23 mouse cellular contexts compared by ENCODE assay signal in genomic region chr15:62125718-62126117, GRCm38 (mm10).
DNase-seq lines count a peak whose midpoint lies in the region; ATAC-seq and TF ChIP-seq lines count a peak whose summit lies in the region.
"Had no signal": no experiment of that assay in that cellular context is flagged by ENCODE, and none has a peak within 500 bp of the region (broad histone marks: within the 10 kb centered on the region; RNA-seq: fewer than 3 reads in every experiment).

No protein-coding gene starts in this region.

- TF ChIP-seq CTCF in CH12.LX (conservative IDR thresholded peaks at IDR 0.05 in 1 of 2, IDR thresholded peaks at IDR 0.05 in 1 of 2; ENCODE audit: low read depth in 2 of 2, low read length in 2 of 2) (no peak), MEL (IDR thresholded peaks at IDR 0.05 in 2 of 3, conservative IDR thresholded peaks at IDR 0.05 in 1 of 3; ENCODE audit: control insufficient read depth in 1 of 3, insufficient read depth in 1 of 3, low read depth in 2 of 3, low read length in 3 of 3, poor library complexity in 1 of 3, severe bottlenecking in 1 of 3) (no peak)

- H3K4me1 ChIP-seq in liver, embryonic 13.5 days (replicated peaks): peaks cover 92% of the 10 kb centered on the region
- H3K4me1 ChIP-seq in liver, embryonic 12.5 days: peaks cover 90% of the 10 kb centered on the region
- H3K4me1 ChIP-seq in neural tube, embryonic 13.5 days (replicated peaks): peaks cover 14% of the 10 kb centered on the region; the same call in 1 of the 2 replicates
- H3K4me1 ChIP-seq in CH12.LX (ENCODE audit: control insufficient read depth in 1 of 2, insufficient read depth in 2 of 2) (peaks cover 26 to 93% of the 10 kb centered on the region in 2 experiments), MEL (ENCODE audit: control insufficient read depth in 1 of 2, insufficient read depth in 2 of 2, low read length in 2 of 2) (peaks cover 11 to 27% of the 10 kb centered on the region in 2 experiments)

- TF ChIP-seq EP300 in CH12.LX (IDR thresholded peaks at IDR 0.05; ENCODE audit: low read length): no peak
- no peak for TF ChIP-seq EP300 in MEL (IDR thresholded peaks at IDR 0.05; ENCODE audit: low read depth in 1 of 2, low read length in 2 of 2)

- no peak overlapping the region for H3K4me2 ChIP-seq in liver, embryonic 13.5 days
- no peak overlapping the region for H3K4me2 ChIP-seq in liver, embryonic 12.5 days
- H3K4me2 ChIP-seq in neural tube, embryonic 13.5 days: no peak overlapping the region
- H3K4me2 ChIP-seq in CH12.LX (ENCODE audit: insufficient read depth, low read depth, poor library complexity, severe bottlenecking): no peak overlapping the region
- H3K4me2 ChIP-seq: embryonic facial prominence, embryonic 12.5 days; forebrain, embryonic 13.5 days; forebrain, embryonic 15.5 days had no signal

- no peak for ATAC-seq in liver, embryonic 13.5 days (ENCODE audit: low read depth)
- no peak for ATAC-seq in liver, embryonic 12.5 days
- 0 out of 2 replicates have a peak, but pooled peaks have one; percentile 20 for ATAC-seq in neural tube, embryonic 13.5 days (ENCODE audit: low read depth)
- ATAC-seq: CD4-positive, CD25-positive, alpha-beta regulatory T cell, adult 4 months; forebrain, embryonic 13.5 days; forebrain, embryonic 15.5 days; forebrain, postnatal 0 days had no signal

- H3K9ac ChIP-seq in liver, embryonic 13.5 days: no peak overlapping the region
- no peak overlapping the region for H3K9ac ChIP-seq in liver, embryonic 12.5 days
- no peak overlapping the region for H3K9ac ChIP-seq in neural tube, embryonic 13.5 days
- H3K9ac ChIP-seq in CH12.LX (ENCODE audit: insufficient read depth, low read depth): no peak overlapping the region
- H3K9ac ChIP-seq in MEL (ENCODE audit: control insufficient read depth, low read depth, low read length, poor library complexity, severe bottlenecking): no peak overlapping the region
- H3K9ac ChIP-seq: embryonic facial prominence, embryonic 12.5 days; forebrain, embryonic 13.5 days; forebrain, embryonic 15.5 days; forebrain, postnatal 0 days had no signal

- H3K36me3 ChIP-seq in liver, embryonic 13.5 days: 0 out of 2 replicates have a peak, but pooled peaks cover 3% of the 10 kb centered on the region
- H3K36me3 ChIP-seq in liver, embryonic 12.5 days: 0 out of 2 replicates have a peak, but pooled peaks cover 3% of the 10 kb centered on the region
- no peaks in the 10 kb centered on the region for H3K36me3 ChIP-seq in neural tube, embryonic 13.5 days
- H3K36me3 ChIP-seq in CH12.LX (replicated peaks in 1 of 2; ENCODE audit: control insufficient read depth in 1 of 2, insufficient read depth in 1 of 2, low read length in 1 of 2) (peaks cover 63 to 97% of the 10 kb centered on the region in 2 experiments), MEL (ENCODE audit: control insufficient read depth in 1 of 2, insufficient read depth in 2 of 2, low read length in 2 of 2) (peaks cover 9 to 43% of the 10 kb centered on the region in 2 experiments; a peak in 3 of 4 replicates)
- H3K36me3 ChIP-seq: embryonic facial prominence, embryonic 10.5 days; embryonic facial prominence, embryonic 12.5 days; forebrain, embryonic 15.5 days had no signal

- H3K9me3 ChIP-seq in liver, embryonic 13.5 days (replicated peaks): no peaks in the 10 kb centered on the region
- no peaks in the 10 kb centered on the region for H3K9me3 ChIP-seq in liver, embryonic 12.5 days (replicated peaks)
- no peaks in the 10 kb centered on the region for H3K9me3 ChIP-seq in neural tube, embryonic 13.5 days
- H3K9me3 ChIP-seq in CH12.LX (replicated peaks; ENCODE audit: low read length) (no peaks in the 10 kb centered on the region), MEL (replicated peaks; ENCODE audit: insufficient read depth, low read length) (no peaks in the 10 kb centered on the region)
- H3K9me3 ChIP-seq: embryonic facial prominence, embryonic 10.5 days; embryonic facial prominence, embryonic 12.5 days; forebrain, embryonic 13.5 days; forebrain, embryonic 15.5 days; G1E had no signal

- WGBS in liver, embryonic 13.5 days (ENCODE audit: insufficient replicate concordance): 90% methylated on average over 7 of the region's 7 CpGs
- WGBS in liver, embryonic 12.5 days (ENCODE audit: insufficient replicate concordance): 96% methylated on average over 7 of the region's 7 CpGs
- WGBS in neural tube, embryonic 13.5 days: 74% methylated on average over 7 of the region's 7 CpGs

- H3K27ac ChIP-seq in liver, embryonic 13.5 days: 0 out of 2 replicates have a peak overlapping the region, but pooled peaks have one; percentile 15
- no peak overlapping the region for H3K27ac ChIP-seq in liver, embryonic 12.5 days
- no peak overlapping the region for H3K27ac ChIP-seq in neural tube, embryonic 13.5 days (replicated peaks)
- H3K27ac ChIP-seq in CH12.LX (ENCODE audit: insufficient read depth, low read depth) (no peak overlapping the region), MEL (ENCODE audit: control insufficient read depth, low read depth, low read length) (no peak overlapping the region)
- H3K27ac ChIP-seq: embryonic facial prominence, embryonic 10.5 days; embryonic facial prominence, embryonic 12.5 days; forebrain, embryonic 13.5 days; forebrain, embryonic 15.5 days had no signal

- peaks cover 96% of the 10 kb centered on the region for H3K79me2 ChIP-seq in CH12.LX (replicated peaks; ENCODE audit: control insufficient read depth, extremely low read depth, insufficient read depth, poor library complexity, severe bottlenecking)
- H3K79me2 ChIP-seq in MEL (ENCODE audit: control insufficient read depth, insufficient read depth, low read length, poor library complexity): peaks cover 83% of the 10 kb centered on the region

- H3K4me3 ChIP-seq in liver, embryonic 13.5 days (replicated peaks): no peak overlapping the region
- H3K4me3 ChIP-seq in liver, embryonic 12.5 days: no peak overlapping the region
- no peak overlapping the region for H3K4me3 ChIP-seq in neural tube, embryonic 13.5 days
- H3K4me3 ChIP-seq in CH12.LX (replicated peaks in 1 of 3; ENCODE audit: low read depth in 2 of 3, low read length in 2 of 3, poor library complexity in 1 of 3): no peak overlapping the region
- no peak overlapping the region for H3K4me3 ChIP-seq in MEL (ENCODE audit: control insufficient read depth in 1 of 2, insufficient read depth in 1 of 2, low read depth in 2 of 2, low read length in 2 of 2)
- H3K4me3 ChIP-seq: embryonic facial prominence, embryonic 10.5 days; embryonic facial prominence, embryonic 12.5 days; forebrain, embryonic 13.5 days; forebrain, embryonic 15.5 days had no signal

- in situ Hi-C loops in CH12.LX (cut with MboI; ENCODE audit: low pct_ligation_motif_present, low pct_unique_long_range_greater_than_20kb, low sequenced_read_pairs): no loop called here

- TF ChIP-seq POLR2A in CH12.LX (IDR thresholded peaks at IDR 0.05; ENCODE audit: low read depth, low read length) (no peak), MEL (IDR thresholded peaks at IDR 0.05; ENCODE audit: control insufficient read depth in 1 of 2, insufficient read depth in 1 of 2, low read depth in 1 of 2, low read length in 2 of 2, poor library complexity in 1 of 2) (no peak; a peak in 1 of 4 replicates)

- H3K27me3 ChIP-seq in liver, embryonic 13.5 days: no peaks in the 10 kb centered on the region
- H3K27me3 ChIP-seq in liver, embryonic 12.5 days (replicated peaks): no peaks in the 10 kb centered on the region
- no peaks in the 10 kb centered on the region; the same call in 1 of the 2 replicates for H3K27me3 ChIP-seq in neural tube, embryonic 13.5 days
- H3K27me3 ChIP-seq in CH12.LX (replicated peaks) (no peaks in the 10 kb centered on the region), MEL (ENCODE audit: control insufficient read depth in 1 of 2, insufficient read depth in 2 of 2, low read length in 2 of 2) (no peaks in the 10 kb centered on the region)
- H3K27me3 ChIP-seq: embryonic facial prominence, embryonic 12.5 days; forebrain, embryonic 13.5 days; forebrain, embryonic 15.5 days had no signal

- DNase-seq in liver, embryonic 13.5 days: no peak
- DNase-seq in neural tube, embryonic 10.5 days (ENCODE audit: extremely low spot score, low spot score): no peak
- DNase-seq in CH12.LX (ENCODE audit: extremely low read depth) (no peak), MEL (ENCODE audit: low read depth, low spot score) (no peak)
- DNase-seq in gastrocnemius, adult 8-10 months (ENCODE audit: low spot score in 2 of 2): no peak
- DNase-seq: adrenal gland, adult 2 months; adrenal gland, postnatal 10 days; adrenal gland, postnatal 25 days; B cell, adult 2 months; cerebellum, adult 11 months; cerebellum, adult 18-20 months; cerebellum, adult 8-10 months; cerebellum, adult 9-11 months; cerebellum, postnatal 25 days; forebrain, postnatal 0 days had no signal

- dilution Hi-C loops in CH12.LX (cut with MboI; ENCODE audit: extremely low pct_ligation_motif_present, extremely low pct_unique_long_range_greater_than_20kb, low sequenced_read_pairs): no loop called here

- TF ChIP-seq RAD21 in CH12.LX (IDR thresholded peaks at IDR 0.05; ENCODE audit: low read depth, low read length): no peak
- TF ChIP-seq RAD21 in MEL (IDR thresholded peaks at IDR 0.05; ENCODE audit: low read depth, low read length): no peak

TF ChIP-seq in CH12.LX, 34 proteins besides CTCF, POLR2A, EP300 and RAD21:
- TF ChIP-seq MAFK (IDR thresholded peaks at IDR 0.05; ENCODE audit: insufficient replicate concordance, low read length): peak; percentile 88
- TF ChIP-seq E2F4 (IDR thresholded peaks at IDR 0.05; ENCODE audit: insufficient replicate concordance, low read depth, low read length): no peak

TF ChIP-seq in MEL, 35 proteins besides CTCF, POLR2A, EP300 and RAD21:
- TF ChIP-seq MAFK (IDR thresholded peaks at IDR 0.05; ENCODE audit: borderline replicate concordance, low read depth, low read length) (peak; percentile 66; the same call in 1 of the 2 replicates), KAT2A (conservative IDR thresholded peaks at IDR 0.05; ENCODE audit: low read depth, low read length) (no peak)
